ENCODE assay signal across 12 mouse cellular contexts in genomic region chr5:114358833-114359232, GRCm38 (mm10). TPM values are rescaled to one million over a fixed set of nuclear protein-coding genes. Genes with fewer than 3 reads are reported as not detected.
DNase-seq lines count a peak whose midpoint lies in the region; ATAC-seq lines count a peak whose summit lies in the region.
"Had no signal": no experiment of that assay in that cellular context is flagged by ENCODE, and none has a peak within 500 bp of the region (broad histone marks: within the 10 kb centered on the region; RNA-seq: fewer than 3 reads in every experiment).

No protein-coding gene starts in this region.

- WGBS in midbrain, embryonic 16.5 days, result 53% methylated on average over 10 of the region's 10 CpGs

- no peaks in the 10 kb centered on the region for H3K9me3 ChIP-seq in midbrain, embryonic 16.5 days (replicated peaks; ENCODE audit: control insufficient read depth, low read length, poor library complexity, severe bottlenecking)
- H3K9me3 ChIP-seq: limb, embryonic 15.5 days had no signal

- no peak overlapping the region for H3K9ac ChIP-seq in midbrain, embryonic 16.5 days (ENCODE audit: low read depth, low read length)
- H3K9ac ChIP-seq: limb, embryonic 15.5 days had no signal

- peak overlapping the region; percentile 13 for H3K27ac ChIP-seq in midbrain, embryonic 16.5 days (ENCODE audit: low read length)
- H3K27ac ChIP-seq: limb, embryonic 15.5 days had no signal

- peak; percentile 73 for DNase-seq in R1 (ENCODE audit: low read depth, low spot score)
- DNase-seq in brain, adult 2 months (ENCODE audit: low read depth, low spot score), result peak; percentile 86
- DNase-seq in layer of hippocampus, adult 8-10 months (ENCODE audit: low spot score in 2 of 2), result peak; percentile 64 to 70
- DNase-seq in spleen, postnatal 14 days (ENCODE audit: low spot score in 2 of 2), result no peak
- DNase-seq in kidney, adult 9 months, result no peak
- DNase-seq in cerebellum, postnatal 36 days, result no peak
- DNase-seq in urinary bladder, postnatal 10 days (ENCODE audit: low spot score), result no peak
- DNase-seq: kidney, adult 2 months; lung, postnatal 14 days had no signal

- ATAC-seq in midbrain, embryonic 16.5 days, result peak; percentile 43; the same call in 1 of the 2 replicates
- ATAC-seq: forebrain, embryonic 16.5 days had no signal

- H3K4me2 ChIP-seq in midbrain, embryonic 16.5 days (ENCODE audit: low read length), result no peak overlapping the region
- H3K4me2 ChIP-seq: limb, embryonic 15.5 days had no signal

- H3K4me1 ChIP-seq in midbrain, embryonic 16.5 days (ENCODE audit: control insufficient read depth, insufficient read depth, low read length), result peaks cover 13% of the 10 kb centered on the region

- peaks cover 3% of the 10 kb centered on the region for H3K36me3 ChIP-seq in midbrain, embryonic 16.5 days (ENCODE audit: control insufficient read depth, insufficient read depth, low read length)

- H3K4me3 ChIP-seq in midbrain, embryonic 16.5 days (ENCODE audit: low read depth, low read length), result no peak overlapping the region
- H3K4me3 ChIP-seq: limb, embryonic 15.5 days had no signal

- no peaks in the 10 kb centered on the region for H3K27me3 ChIP-seq in midbrain, embryonic 16.5 days (ENCODE audit: control insufficient read depth, insufficient read depth, low read depth, low read length)
- H3K27me3 ChIP-seq: limb, embryonic 15.5 days had no signal

RNA-seq across cellular contexts. Expression of gene Kctd10, which starts 21.5 kb away (rescaled TPM):
- total RNA-seq in layer of hippocampus, adult 8-10 months (2022), result 10 to 100 TPM; 51.1 to 53.5 (median 53.1) TPM
- polyA plus RNA-seq in midbrain, embryonic 16.5 days (2015; fragmentation: Nextera tagmentation; extraction: Ambion mirVana), result 70.3 and 82.3 TPM in 2 replicates

RNA-seq across cellular contexts. Expression of gene Ube3b, which starts 21.6 kb away (rescaled TPM):
- total RNA-seq in layer of hippocampus, adult 8-10 months (2022), result 10 to 100 TPM; 74.5 to 85.7 (median 77.6) TPM
- polyA plus RNA-seq in midbrain, embryonic 16.5 days (2015; fragmentation: Nextera tagmentation; extraction: Ambion mirVana), result 35.6 and 39.0 TPM in 2 replicates

Comparison
In these comparisons a context has a peak if more than half of its experiments do, and no peak if none do; other contexts are left out.
1. DNase-seq: peak in R1 (single experiment), brain, adult 2 months (single experiment) and layer of hippocampus, adult 8-10 months (2 of 2); none in spleen, postnatal 14 days (0 of 2), kidney, adult 9 months (single experiment), cerebellum, postnatal 36 days (0 of 2) and urinary bladder, postnatal 10 days (single experiment).